In genomic region chr1:75381482-75382355, GRCm38 (mm10) we compare ENCODE assay signal across 1 mouse cellular context.
A peak's percentile ranks its signal among the peaks of the same experiment; 100 is the strongest.
TF ChIP-seq lines count a peak whose summit lies in the region.

No protein-coding gene starts in this region.

TF ChIP-seq in CH12.LX, 34 proteins besides CTCF, POLR2A, EP300 and RAD21 (continued from another document):
- TF ChIP-seq ZC3H11A (IDR thresholded peaks at IDR 0.05; ENCODE audit: low read depth, low read length) (no peak), SIN3A (IDR thresholded peaks at IDR 0.05; ENCODE audit: low read length) (peak; percentile 63), TBP (conservative IDR thresholded peaks at IDR 0.05; ENCODE audit: low read depth, low read length) (no peak), RCOR1 (conservative IDR thresholded peaks at IDR 0.05; ENCODE audit: low read depth, low read length) (no peak), ZKSCAN1 (IDR thresholded peaks at IDR 0.05; ENCODE audit: borderline replicate concordance, low read depth, low read length) (no peak), NELFE (IDR thresholded peaks at IDR 0.05; ENCODE audit: low read depth, low read length) (peak; percentile 53; the same call in 1 of the 2 replicates), KAT2A (IDR thresholded peaks at IDR 0.05; ENCODE audit: insufficient replicate concordance, low read length) (no peak)
TF ChIP-seq in CH12.LX: peak in this region for 9.
